Mouse (Mus musculus) cortical plate, adult 2 months (tissue): Measurements from ENCODE around the gene Mfsd4b1.

Experiments used
- CTCF ChIP-seq: fragments of 200-500 bp; IDR thresholded peaks from 2 replicates; pipeline ENCODE4 v1.5.1; 2011; ENCODE audit warnings: mild to moderate bottlenecking, control low read depth, low read length; ENCODE audit not compliant: insufficient read depth; ENCODE audit errors: extremely low read depth
- POLR2A ChIP-seq: fragments of 200-500 bp; IDR thresholded peaks from 2 replicates; pipeline ENCODE4 v1.6.1; 2011; ENCODE audit warnings: mild to moderate bottlenecking, low read length, control low read depth; ENCODE audit not compliant: insufficient read depth; ENCODE audit errors: extremely low read depth

- no peak for TF ChIP-seq CTCF
- TF ChIP-seq POLR2A, result no peak
Measured at GRCm38 (mm10) chr10:39978231-39978630, 46.8 kb downstream of the Mfsd4b1 start.
